Mouse (Mus musculus): ENCODE data around the gene Orc3. TPM values are rescaled to one million over a fixed set of nuclear protein-coding genes. Genes with fewer than 3 reads are reported as not detected.
"Not testable (repeated sequence)": the region's sequence is repeated elsewhere in the genome, so short reads cannot be mapped to it uniquely, and the experiment has no call there.

Orc3 gene
- total RNA-seq, 2 experiments from 2014 or later = 59.1 to 64.4 TPM

GRCm38 (mm10) chr4:34626401-34626800 is 11.7 kb upstream of the Orc3 start:
- Histone ChIP-seq H3K27ac (no peak overlapping the region), H3K4me3 (no peak overlapping the region)
- no peak for DNase-seq (ENCODE audit: low spot score in 2 of 2)
- TF ChIP-seq CTCF (conservative IDR thresholded peaks at IDR 0.05) = no peak

GRCm38 (mm10) chr4:34625556-34625955 is 10.8 kb upstream of the Orc3 start:
- no peak overlapping the region for H3K27ac ChIP-seq
- no peak for TF ChIP-seq CTCF (conservative IDR thresholded peaks at IDR 0.05)
- DNase-seq (ENCODE audit: low spot score in 2 of 2) = no peak
- H3K4me3 ChIP-seq = no peak overlapping the region

GRCm38 (mm10) chr4:34616146-34616545 is 1.4 kb upstream of the Orc3 start:
- peak overlapping the region; percentile 98 for H3K4me3 ChIP-seq
- no peak for TF ChIP-seq CTCF (conservative IDR thresholded peaks at IDR 0.05)
- DNase-seq (ENCODE audit: low spot score in 2 of 2) = no peak
- no peak overlapping the region for H3K27ac ChIP-seq

- no peak for TF ChIP-seq CTCF (conservative IDR thresholded peaks at IDR 0.05)
- Histone ChIP-seq H3K4me3 (peak overlapping the region; percentile 98), H3K27ac (peak overlapping the region; percentile 96)
- no peak for DNase-seq (ENCODE audit: low spot score in 2 of 2)
Measured at GRCm38 (mm10) chr4:34615303-34615702, 559 bp upstream of the Orc3 start.

- no peak for TF ChIP-seq CTCF (conservative IDR thresholded peaks at IDR 0.05)
- no peak for DNase-seq (ENCODE audit: low spot score in 2 of 2)
- peak overlapping the region; percentile 98 for H3K4me3 ChIP-seq
- H3K27ac ChIP-seq = 0 out of 2 replicates have a peak overlapping the region, but pooled peaks have one; percentile 96
Measured at GRCm38 (mm10) chr4:34613571-34614145, 1.1 kb downstream of the Orc3 start.

GRCm38 (mm10) chr4:34606658-34607057 is 8.1 kb downstream of the Orc3 start:
- H3K4me3 ChIP-seq = no peak overlapping the region
- no peak for DNase-seq (ENCODE audit: low spot score in 2 of 2)
- TF ChIP-seq CTCF (conservative IDR thresholded peaks at IDR 0.05) = no peak

GRCm38 (mm10) chr4:34603123-34603522 is 11.6 kb downstream of the Orc3 start:
- no peak for TF ChIP-seq CTCF (conservative IDR thresholded peaks at IDR 0.05)
- DNase-seq (ENCODE audit: low spot score in 2 of 2) = no peak

More at GRCm38 (mm10) chr4:34606658-34607057, 8.1 kb downstream of the Orc3 start:
- H3K27ac ChIP-seq = no peak overlapping the region

GRCm38 (mm10) chr4:34584871-34585607 is 29.7 kb downstream of the Orc3 start:
- Histone ChIP-seq H3K4me3 (no peak overlapping the region), H3K27ac (no peak overlapping the region)
- DNase-seq (ENCODE audit: low spot score in 2 of 2) = no peak
- TF ChIP-seq CTCF (conservative IDR thresholded peaks at IDR 0.05) = no peak

More at GRCm38 (mm10) chr4:34603123-34603522, 11.6 kb downstream of the Orc3 start:
- no peak overlapping the region for H3K27ac ChIP-seq
- H3K4me3 ChIP-seq = no peak overlapping the region

- no peak for DNase-seq (ENCODE audit: low spot score in 2 of 2)
- no peak overlapping the region for H3K4me3 ChIP-seq
- TF ChIP-seq CTCF (conservative IDR thresholded peaks at IDR 0.05) = no peak
- no peak overlapping the region for H3K27ac ChIP-seq
Measured at GRCm38 (mm10) chr4:34583427-34583826, 31.3 kb downstream of the Orc3 start.

- no peak overlapping the region for H3K4me3 ChIP-seq
- no peak for TF ChIP-seq CTCF (conservative IDR thresholded peaks at IDR 0.05)
- DNase-seq (ENCODE audit: low spot score in 2 of 2) = no peak
- H3K27ac ChIP-seq = no peak overlapping the region
Measured at GRCm38 (mm10) chr4:34582476-34582875, 32.3 kb downstream of the Orc3 start.

- TF ChIP-seq CTCF (conservative IDR thresholded peaks at IDR 0.05) = no peak
- no peak for DNase-seq (ENCODE audit: low spot score in 2 of 2)
Measured at GRCm38 (mm10) chr4:34581990-34582389, 32.8 kb downstream of the Orc3 start.

GRCm38 (mm10) chr4:34581489-34581888 is 33.3 kb downstream of the Orc3 start:
- not testable (repeated sequence) for H3K27ac ChIP-seq; DNase-seq (ENCODE audit: low spot score in 2 of 2); H3K4me3 ChIP-seq

More at GRCm38 (mm10) chr4:34581990-34582389, 32.8 kb downstream of the Orc3 start:
- H3K27ac ChIP-seq = no peak overlapping the region
- H3K4me3 ChIP-seq = no peak overlapping the region

GRCm38 (mm10) chr4:34579215-34579614 is 35.5 kb downstream of the Orc3 start:
- DNase-seq (ENCODE audit: low spot score in 2 of 2) = no peak
- no peak for TF ChIP-seq CTCF (conservative IDR thresholded peaks at IDR 0.05)
- no peak overlapping the region for H3K27ac ChIP-seq
- H3K4me3 ChIP-seq = no peak overlapping the region

GRCm38 (mm10) chr4:34577028-34577427 is 37.7 kb downstream of the Orc3 start:
- no peak for DNase-seq (ENCODE audit: low spot score in 2 of 2)
- Histone ChIP-seq H3K4me3 (no peak overlapping the region), H3K27ac (no peak overlapping the region)
- peak; percentile 68 for TF ChIP-seq CTCF (conservative IDR thresholded peaks at IDR 0.05)
